Mouse (Mus musculus) common myeloid progenitor, adult 5-6 weeks (primary cell): Measurements from ENCODE around the gene Sos1. TPM values are rescaled to one million over a fixed set of nuclear protein-coding genes. Genes with fewer than 3 reads are reported as not detected.

ENCODE experiments used
- total RNA-seq: library from RNA; stranded (forward); fragments of 200-1000, 187-1606 nt; gene quantifications from 2 replicates; pipeline ENCODE4 v1.2.3, GENCODE M21; 2017

Sos1 gene
- total RNA-seq, 1 experiment from 2014 or later: 22.4 TPM

Other genes starting within 250 kb of the Sos1 start
- gene Morn2, start 190.2 kb downstream of the Sos1 start, total RNA-seq: 7.2 and 13.0 TPM in 2 replicates
- 17.7 and 18.3 TPM in 2 replicates for gene Dhx57, start 190.0 kb downstream of the Sos1 start, total RNA-seq
- gene Arhgef33, start 173.0 kb downstream of the Sos1 start, total RNA-seq: not detected in 2 replicates
- not detected in 2 replicates for gene Gm10190, start 106.9 kb downstream of the Sos1 start, total RNA-seq
- gene Cdkl4, start 97.4 kb upstream of the Sos1 start, total RNA-seq: not detected in 2 replicates
- 5.9 and 6.9 TPM in 2 replicates for gene Map4k3, start 248.0 kb upstream of the Sos1 start, total RNA-seq